Comparison of ENCODE assay signal across 12 mouse cellular contexts in the genomic region with DNA sequence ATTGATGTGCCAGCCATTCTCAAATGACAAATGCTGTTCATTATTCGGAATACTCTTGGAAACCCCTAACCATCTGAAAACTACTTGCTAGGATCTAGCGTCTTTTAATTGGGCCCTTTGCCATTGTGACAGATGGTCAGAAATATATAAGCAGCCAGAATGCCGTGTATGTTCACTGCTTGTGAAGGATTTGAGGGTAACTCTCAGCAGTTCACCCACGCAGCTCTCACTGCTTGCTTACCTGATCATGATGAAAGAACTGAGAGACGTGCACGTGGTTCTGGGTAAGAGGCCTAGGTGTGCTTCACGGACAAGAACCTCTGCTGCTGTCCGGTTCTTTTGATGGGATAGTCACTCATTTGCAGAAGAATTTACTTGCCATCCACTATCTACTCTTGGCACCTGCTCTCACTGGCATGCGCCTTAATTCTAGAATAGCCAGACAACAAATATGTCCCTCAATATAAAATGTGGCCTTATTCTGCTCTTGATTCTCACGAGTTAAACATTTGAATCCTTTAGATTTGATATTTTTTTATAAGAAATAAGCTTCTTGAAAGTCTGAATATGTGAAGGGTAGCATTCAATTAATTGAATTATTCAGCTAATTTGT.
DNase-seq lines count a peak whose midpoint lies in the region.
"Had no signal": no experiment of that assay in that cellular context is flagged by ENCODE, and none has a peak within 500 bp of the region (broad histone marks: within the 10 kb centered on the region; RNA-seq: fewer than 3 reads in every experiment).

No protein-coding gene starts in this region.

- peak; percentile 8 for DNase-seq in left cerebral cortex, adult 18-20 months (ENCODE audit: low spot score in 2 of 2)
- no peak for DNase-seq in left cerebral cortex, adult 11 months (ENCODE audit: low spot score)
- peak; percentile 39 for DNase-seq in cerebellum, adult 8-10 months
- DNase-seq in frontal cortex, postnatal 36 days (ENCODE audit: low spot score in 2 of 2): peak; percentile 24 to 48
- DNase-seq in right cerebral cortex, postnatal 36 days (ENCODE audit: low spot score in 2 of 2): peak; percentile 14 to 24
- DNase-seq in kidney, adult 11 months: no peak
- no peak for DNase-seq in ovary, adult 18-20 months (ENCODE audit: low spot score)
- no peak for DNase-seq in gastrocnemius, postnatal 10 days
- DNase-seq: adrenal gland, postnatal 25 days; kidney, adult 8-10 months; lung, postnatal 10 days; spleen, adult 18-20 months had no signal

Comparison
In these comparisons a context has a peak if more than half of its experiments do, and no peak if none do; other contexts are left out.
1. DNase-seq: peak in left cerebral cortex, adult 18-20 months (2 of 2), cerebellum, adult 8-10 months (single experiment), frontal cortex, postnatal 36 days (2 of 2) and right cerebral cortex, postnatal 36 days (2 of 2); none in left cerebral cortex, adult 11 months (single experiment), kidney, adult 11 months (single experiment), ovary, adult 18-20 months (single experiment) and gastrocnemius, postnatal 10 days (single experiment).